ENCODE assay signal across 31 mouse cellular contexts in genomic region chrX:161524257-161524646, GRCm38 (mm10).
DNase-seq lines count a peak whose midpoint lies in the region; ATAC-seq and TF ChIP-seq lines count a peak whose summit lies in the region.
"Had no signal": no experiment of that assay in that cellular context is flagged by ENCODE, and none has a peak within 500 bp of the region (broad histone marks: within the 10 kb centered on the region; RNA-seq: fewer than 3 reads in every experiment).

No protein-coding gene starts in this region.

- H3K4me2 ChIP-seq in midbrain, postnatal 0 days (ENCODE audit: low read depth, low read length, poor library complexity, severe bottlenecking), result no peak overlapping the region
- H3K4me2 ChIP-seq: embryonic facial prominence, embryonic 13.5 days; forebrain, embryonic 13.5 days; heart, embryonic 12.5 days; hindbrain, embryonic 14.5 days; kidney, embryonic 15.5 days; liver, embryonic 12.5 days had no signal

- H3K27me3 ChIP-seq in midbrain, postnatal 0 days (ENCODE audit: insufficient read depth, low read length), result no peaks in the 10 kb centered on the region; the same call in 1 of the 2 replicates

- DNase-seq in cerebellum, postnatal 14 days, result peak; percentile 14 to 15
- DNase-seq in cerebellum, postnatal 36 days, result no peak
- DNase-seq in left cerebral cortex, postnatal 4 days, result peak; percentile 4
- DNase-seq in left cerebral cortex, adult 8-10 months (ENCODE audit: low spot score in 2 of 2), result no peak
- peak; percentile 8 for DNase-seq in MN1 (ENCODE audit: low spot score)
- DNase-seq in midbrain, postnatal 0 days (ENCODE audit: low spot score), result peak; percentile 14
- DNase-seq in kidney, postnatal 4 days, result no peak
- DNase-seq: adrenal gland, postnatal 25 days; cerebellum, adult 2 months; gastrocnemius, adult 2 months; gastrocnemius, postnatal 36 days; heart, adult 2 months; heart, postnatal 4 days; kidney, adult 11 months; kidney, postnatal 25 days; liver, postnatal 0 days; right cerebral cortex, postnatal 4 days; thymus, adult 18-20 months; thymus, postnatal 25 days had no signal

- H3K4me1 ChIP-seq in midbrain, postnatal 0 days (ENCODE audit: insufficient read depth, low read length), result no peaks in the 10 kb centered on the region
- H3K4me1 ChIP-seq: embryonic facial prominence, embryonic 13.5 days; heart, embryonic 12.5 days; kidney, embryonic 15.5 days; liver, embryonic 12.5 days had no signal

- H3K27ac ChIP-seq in midbrain, postnatal 0 days (ENCODE audit: low read depth, low read length), result no peak overlapping the region
- H3K27ac ChIP-seq: embryonic facial prominence, embryonic 13.5 days; forebrain, embryonic 13.5 days; gastrocnemius, adult 2 months; heart, adult 2 months; hindbrain, embryonic 14.5 days; kidney, embryonic 15.5 days; layer of hippocampus, adult 2 months; left cerebral cortex, adult 2 months; liver, embryonic 12.5 days; macrophage; stomach, postnatal 0 days had no signal

- no peak for ATAC-seq in midbrain, postnatal 0 days (ENCODE audit: low FRiP score)
- ATAC-seq: inflammation-experienced regulatory T-cells, adult 6 months; liver, embryonic 12.5 days; liver, postnatal 0 days had no signal

- no peaks in the 10 kb centered on the region for H3K9me3 ChIP-seq in midbrain, postnatal 0 days (ENCODE audit: low read length)
- H3K9me3 ChIP-seq: embryonic facial prominence, embryonic 13.5 days; forebrain, embryonic 13.5 days; G1E; heart, embryonic 12.5 days; kidney, embryonic 15.5 days; liver, embryonic 12.5 days had no signal

- no peak overlapping the region for H3K4me3 ChIP-seq in midbrain, postnatal 0 days (ENCODE audit: low read depth, low read length)
- H3K4me3 ChIP-seq: embryonic facial prominence, embryonic 13.5 days; forebrain, embryonic 13.5 days; gastrocnemius, adult 2 months; heart, adult 2 months; heart, embryonic 12.5 days; kidney, embryonic 15.5 days; layer of hippocampus, adult 2 months; left cerebral cortex, adult 2 months; liver, embryonic 12.5 days had no signal

- TF ChIP-seq CTCF in midbrain, postnatal 0 days (IDR thresholded peaks at IDR 0.05), result no peak

- intact Hi-C loops in left cerebral cortex, postnatal 4 days (cut with DNase I), result no loop called here

- H3K9ac ChIP-seq in midbrain, postnatal 0 days (replicated peaks; ENCODE audit: low read length, poor library complexity, severe bottlenecking), result no peak overlapping the region
- H3K9ac ChIP-seq: embryonic facial prominence, embryonic 13.5 days; forebrain, embryonic 13.5 days; heart, embryonic 12.5 days; hindbrain, embryonic 14.5 days; kidney, embryonic 15.5 days; liver, embryonic 12.5 days; liver, postnatal 0 days had no signal

- WGBS in midbrain, postnatal 0 days, result 59% methylated on average over 3 of the region's 3 CpGs

- H3K36me3 ChIP-seq in midbrain, postnatal 0 days (ENCODE audit: insufficient read depth, low read length), result no peaks in the 10 kb centered on the region
- H3K36me3 ChIP-seq: embryonic facial prominence, embryonic 13.5 days; G1E; heart, embryonic 12.5 days; kidney, embryonic 15.5 days; liver, embryonic 12.5 days had no signal

Comparison
In these comparisons a context has a peak if more than half of its experiments do, and no peak if none do; other contexts are left out.
1. DNase-seq: peak in cerebellum, postnatal 14 days (2 of 2), left cerebral cortex, postnatal 4 days (single experiment), MN1 (single experiment) and midbrain, postnatal 0 days (single experiment); none in cerebellum, postnatal 36 days (0 of 2), left cerebral cortex, adult 8-10 months (0 of 2) and kidney, postnatal 4 days (0 of 2).